Mouse (Mus musculus) MEL-GATA-1-ER (cell line): Measurements from ENCODE around the gene Wee1.
"Not testable (repeated sequence)": the region's sequence is repeated elsewhere in the genome, so short reads cannot be mapped to it uniquely, and the experiment has no call there.

Source experiments
- DNase-seq: peaks from one replicate; pipeline ENCODE4 v3.0.0-alpha.2; 2012; ENCODE audit warnings: low read depth; ENCODE audit errors: extremely low read depth

Gene Wee1

DNA sequence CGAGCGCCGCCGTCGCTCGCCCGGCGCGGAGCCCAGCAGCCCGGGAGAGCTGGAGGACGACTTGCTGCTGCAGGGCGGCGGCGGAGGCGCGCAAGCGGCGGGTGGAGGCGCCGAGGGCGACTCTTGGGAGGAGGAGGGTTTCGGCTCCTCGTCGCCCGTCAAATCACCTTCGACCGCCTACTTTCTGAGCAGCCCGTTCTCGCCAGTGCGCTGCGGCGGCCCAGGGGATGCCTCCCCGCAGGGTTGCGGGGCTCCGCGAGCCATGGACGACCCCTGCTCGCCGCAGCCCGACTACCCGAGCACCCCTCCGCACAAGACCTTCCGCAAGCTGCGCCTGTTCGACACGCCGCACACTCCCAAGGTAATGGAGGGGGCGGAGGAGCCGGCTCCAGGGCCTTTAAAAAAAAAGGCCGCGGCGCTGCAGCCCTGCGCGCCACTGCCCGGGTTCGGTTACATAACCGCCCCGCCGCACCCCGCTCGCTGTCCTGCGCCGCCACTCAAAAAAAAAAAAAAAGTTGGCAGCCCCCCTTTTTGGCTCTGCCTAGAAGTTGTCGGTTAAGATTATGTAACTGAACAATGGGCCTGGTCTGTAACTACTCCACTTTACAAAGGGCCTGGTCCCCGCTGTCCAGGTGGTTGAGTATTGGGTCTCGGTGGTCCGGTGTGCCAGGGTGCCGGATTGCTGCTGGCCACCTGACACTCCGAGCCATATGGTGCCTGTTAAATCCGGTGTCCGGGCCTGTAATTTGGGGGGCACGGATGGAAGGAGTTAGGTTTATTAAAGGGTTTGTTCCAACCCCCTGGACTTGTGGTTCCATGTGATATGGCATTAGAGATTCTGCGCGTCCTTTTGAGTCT, 948 bp downstream of the Wee1 start:
- DNase-seq: peak; percentile 27

DNA sequence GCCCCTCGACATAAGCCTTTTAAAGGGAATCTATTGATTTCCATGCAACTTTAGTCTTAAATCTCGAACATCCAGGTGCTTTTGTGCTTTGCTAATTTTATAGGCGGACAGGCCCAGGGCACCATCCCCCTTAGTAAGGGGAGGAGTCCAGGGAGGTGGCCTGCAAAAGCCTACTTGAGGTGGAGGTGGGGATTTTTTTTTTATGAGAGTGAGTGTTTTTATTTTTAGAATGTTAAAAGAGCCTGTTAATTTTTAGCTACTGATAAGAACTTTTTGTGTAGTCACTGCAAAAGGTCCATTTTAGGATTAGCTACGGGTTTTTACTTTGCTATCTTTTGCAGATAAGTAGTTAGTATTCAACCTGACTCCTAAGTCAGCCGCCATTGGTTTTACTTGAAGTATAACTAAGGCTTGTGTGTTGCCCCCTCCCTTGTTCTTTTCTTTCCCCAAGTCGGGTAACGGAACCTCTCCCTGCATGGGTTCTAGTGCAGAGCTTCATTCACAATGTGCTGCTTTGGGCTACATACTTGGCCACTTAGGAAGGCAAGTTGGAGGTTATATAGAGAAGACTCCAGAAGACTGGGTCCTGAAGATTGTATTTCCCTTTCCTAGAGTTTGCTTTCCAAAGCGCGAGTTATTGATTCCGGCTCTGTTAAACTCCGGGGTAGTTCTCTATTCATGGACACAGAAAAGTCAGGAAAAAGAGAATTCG, 2.2 kb downstream of the Wee1 start:
- peak; percentile 35 for DNase-seq

DNA sequence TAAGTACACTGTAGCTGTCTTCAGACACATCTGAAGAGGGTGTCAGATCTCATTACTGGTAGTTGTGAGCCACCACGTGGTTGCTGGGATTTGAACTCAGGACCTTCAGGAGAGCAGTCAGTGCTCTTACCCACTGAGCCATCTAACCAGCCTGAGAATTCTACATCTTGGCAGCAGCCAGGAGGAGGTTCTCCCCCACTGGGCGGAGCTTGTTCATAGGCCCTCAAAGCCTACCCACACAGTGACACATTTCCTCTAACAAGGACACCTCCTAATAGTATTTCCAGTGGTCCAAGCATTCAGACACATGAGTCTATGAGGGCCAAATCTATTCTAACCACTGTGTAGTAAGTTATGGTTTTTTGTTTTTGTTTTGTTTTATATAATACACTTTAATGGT, 6.7 kb downstream of the Wee1 start:
- no peak for DNase-seq

GRCm38 (mm10) chr7:110132272-110132671, 10.4 kb downstream of the Wee1 start:
- not testable (repeated sequence) for DNase-seq

GRCm38 (mm10) chr7:110133988-110134387, 12.1 kb downstream of the Wee1 start:
- DNase-seq: no peak

GRCm38 (mm10) chr7:110138538-110138937, 16.7 kb downstream of the Wee1 start:
- DNase-seq: no peak

DNA sequence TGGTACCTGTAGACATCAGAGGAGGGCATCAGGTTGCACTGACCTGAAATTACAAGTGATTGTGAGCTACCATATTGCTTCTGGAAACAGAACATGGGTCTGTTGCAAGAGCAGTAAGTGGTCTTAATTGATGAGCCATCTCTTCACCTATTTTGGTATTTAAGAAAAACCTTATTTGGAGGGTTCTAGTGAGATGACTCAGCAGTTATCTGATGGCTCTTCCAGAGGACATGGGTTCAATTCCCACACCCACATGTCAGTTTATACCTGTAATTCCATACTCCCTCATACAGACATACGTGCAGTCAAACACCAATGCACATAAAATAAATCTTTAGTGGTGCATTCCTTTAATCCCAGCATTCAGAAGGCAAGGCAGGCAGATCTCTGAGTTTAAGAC, 22.0 kb downstream of the Wee1 start:
- no peak for DNase-seq

GRCm38 (mm10) chr7:110152891-110153290, 31.0 kb downstream of the Wee1 start:
- no peak for DNase-seq

DNA sequence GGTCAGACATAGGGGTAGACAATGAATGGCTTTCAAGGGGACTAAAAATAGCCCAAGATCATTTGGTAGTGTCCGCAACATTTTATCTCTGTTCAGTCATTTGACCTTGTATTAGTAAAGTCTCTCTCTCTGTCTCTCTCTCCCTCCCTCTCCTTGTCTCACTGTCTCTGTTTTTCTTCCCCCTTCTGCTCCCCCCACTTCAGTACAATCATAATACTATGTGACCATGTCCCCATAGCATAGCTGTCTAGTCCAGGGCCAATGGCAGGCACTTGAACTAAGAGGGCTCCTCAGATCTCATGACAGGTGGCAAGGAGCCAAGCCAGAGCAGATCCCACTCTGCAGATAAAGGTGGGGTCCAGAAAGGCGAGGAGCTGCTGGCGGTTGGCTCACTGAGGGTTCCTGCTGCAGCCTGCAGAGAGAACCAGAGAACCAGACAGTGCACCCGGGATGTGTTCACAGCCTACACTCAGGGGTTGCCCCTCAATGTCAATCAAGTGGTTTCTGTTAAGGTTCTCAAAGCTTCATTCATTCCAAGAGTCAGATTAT, 34.9 kb downstream of the Wee1 start:
- peak; percentile 76 for DNase-seq

DNA sequence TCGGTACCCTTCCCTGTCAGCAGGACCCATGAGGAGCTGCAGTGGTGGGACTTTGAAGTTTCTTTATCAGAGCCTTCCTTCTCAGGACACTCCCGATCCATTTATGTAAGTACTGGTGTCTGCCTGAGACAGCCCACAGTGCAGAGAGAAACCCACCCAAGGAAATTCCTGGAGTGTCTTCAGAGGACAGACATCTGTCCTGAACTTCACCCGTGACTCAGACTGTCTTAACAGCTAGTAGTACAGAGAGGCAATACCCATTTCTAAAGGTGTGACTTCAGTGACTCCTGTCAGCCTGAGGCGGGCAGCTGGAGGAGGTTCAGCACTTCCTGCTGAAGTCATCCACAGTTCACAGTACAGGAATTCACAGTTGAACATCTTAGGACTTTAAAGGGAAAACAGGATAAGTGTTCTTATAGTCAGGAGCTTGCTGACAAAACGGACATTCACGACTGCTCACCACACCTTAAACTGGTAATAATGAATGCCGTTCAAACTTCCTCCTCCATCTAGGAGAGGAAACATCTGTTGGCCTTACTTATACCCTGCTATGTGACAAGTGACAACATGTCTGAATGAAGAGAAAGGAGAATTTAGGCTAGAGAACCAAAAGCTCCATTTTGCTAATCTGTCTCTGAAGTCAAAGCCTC, 35.5 kb downstream of the Wee1 start:
- no peak for DNase-seq

GRCm38 (mm10) chr7:110158073-110158472, 36.2 kb downstream of the Wee1 start:
- no peak for DNase-seq

DNA sequence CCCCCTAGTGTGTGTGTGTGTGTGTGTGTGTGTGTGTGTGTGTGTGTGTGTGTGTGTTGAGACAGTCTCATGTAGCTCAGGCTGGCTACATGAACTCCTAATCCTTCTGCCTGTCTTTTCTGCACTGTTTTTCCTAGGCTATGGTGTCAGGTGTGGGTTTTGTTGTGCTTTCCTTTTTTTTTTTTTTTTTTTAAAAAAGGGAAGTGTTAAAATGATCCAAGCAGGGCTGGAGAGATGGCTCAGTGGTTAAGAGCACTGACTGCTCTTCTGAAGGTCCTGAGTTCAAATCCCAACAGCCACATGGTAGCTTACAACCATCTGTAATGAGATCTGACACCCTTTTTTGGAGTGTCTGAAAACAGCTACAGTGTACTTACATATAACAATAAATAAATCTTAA, 38.3 kb downstream of the Wee1 start:
- DNase-seq: not testable (repeated sequence)

DNA sequence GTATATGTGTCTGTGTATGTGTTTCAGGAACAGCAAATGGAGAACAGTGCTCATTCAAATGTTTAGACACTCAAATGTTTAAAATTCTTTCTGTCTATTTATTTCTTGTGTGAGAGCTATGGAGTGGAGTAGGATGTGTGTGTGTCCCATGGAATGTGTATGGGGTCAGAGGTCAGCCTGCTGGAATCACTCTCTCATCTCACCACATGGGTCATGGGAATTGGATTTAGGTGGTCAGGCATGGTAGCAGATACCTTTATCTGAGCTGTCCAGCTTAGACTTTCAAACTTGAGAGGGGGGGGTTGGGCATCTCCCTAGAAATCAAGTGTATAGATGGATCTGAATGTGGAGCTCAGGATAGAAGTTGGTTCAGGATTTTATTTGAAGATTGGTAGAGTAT, 38.8 kb downstream of the Wee1 start:
- no peak for DNase-seq

- DNase-seq: no peak
These were observed 41.2 kb downstream of the Wee1 start for GRCm38 (mm10) chr7:110163024-110163423.

DNA sequence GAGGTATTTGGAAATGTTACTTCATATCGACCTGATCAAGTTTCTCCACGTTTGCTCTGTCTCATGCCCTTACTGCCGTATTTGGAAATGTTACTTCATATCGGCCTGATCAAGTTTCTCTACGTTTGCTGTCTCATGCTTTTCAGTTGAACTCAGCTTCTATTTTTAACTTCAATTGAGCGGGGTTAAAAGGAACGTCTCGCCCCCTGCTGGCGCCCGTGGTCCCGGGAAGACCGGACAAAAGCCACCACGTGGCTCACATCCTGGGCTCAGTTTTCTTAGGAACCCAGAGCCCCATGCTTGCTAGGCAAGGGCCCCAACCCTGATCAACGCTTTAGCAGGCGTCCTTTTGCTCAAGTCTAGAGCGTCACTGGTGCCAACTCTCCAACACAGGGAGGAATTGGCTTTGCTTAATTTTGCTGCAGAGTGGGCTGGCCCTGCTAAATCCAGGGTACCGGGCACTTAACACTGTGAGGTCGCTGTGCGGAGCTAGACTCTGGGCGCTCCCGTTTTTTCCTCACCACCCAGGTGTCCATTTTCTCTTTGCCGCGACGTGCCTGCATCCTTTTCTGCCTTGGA, 42.3 kb downstream of the Wee1 start:
- DNase-seq: peak; percentile 90

- DNase-seq: peak; percentile 81
These were observed 42.9 kb downstream of the Wee1 start for GRCm38 (mm10) chr7:110164712-110165122.

- no peak for DNase-seq
These were observed 44.4 kb downstream of the Wee1 start for GRCm38 (mm10) chr7:110166233-110166632.

GRCm38 (mm10) chr7:110179208-110179607, 57.4 kb downstream of the Wee1 start:
- no peak for DNase-seq

GRCm38 (mm10) chr7:110180613-110181012, 58.8 kb downstream of the Wee1 start:
- DNase-seq: no peak

DNA sequence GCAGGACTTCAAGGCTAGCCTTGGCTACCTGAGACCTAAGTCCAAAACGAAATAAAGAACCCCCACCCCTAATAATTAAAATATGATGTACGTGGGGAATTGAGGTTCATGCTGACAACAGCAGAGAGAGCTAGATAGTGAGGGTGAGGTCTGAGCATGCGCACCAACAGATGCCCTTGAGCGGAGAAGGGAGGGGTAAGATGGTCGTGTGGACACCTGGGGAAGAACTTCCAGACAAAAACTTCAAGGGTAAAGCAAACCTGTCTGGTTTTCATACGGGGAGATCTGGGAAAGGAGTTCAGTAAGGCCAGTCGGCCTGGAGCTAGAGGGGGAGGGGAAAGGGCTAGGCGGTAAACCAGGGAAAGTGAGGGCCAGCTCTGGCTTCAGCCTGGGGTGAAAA, 59.6 kb downstream of the Wee1 start:
- DNase-seq: no peak

GRCm38 (mm10) chr7:110184608-110185007, 62.8 kb downstream of the Wee1 start:
- DNase-seq: no peak

GRCm38 (mm10) chr7:110189951-110190350, 68.1 kb downstream of the Wee1 start:
- no peak for DNase-seq
